Mouse (Mus musculus) embryonic facial prominence, embryonic 13.5 days (tissue): ENCODE measurements around the gene Tmem265. TPM values are rescaled to one million over a fixed set of nuclear protein-coding genes. Genes with fewer than 3 reads are reported as not detected.

Experiments used
- ATAC-seq: fragments of 200-750 bp; cut with Nextera tagmentation; 2 replicates; pipeline ENCODE4 v1.8.0; 2017; ENCODE audit warnings: low read depth; ENCODE audit not compliant: insufficient number of reproducible peaks, insufficient read depth, low FRiP score, low TSS enrichment
- H3K27ac ChIP-seq: fragments of 300-500 bp; sonication (generic); 2 replicates; pipeline ENCODE4 v1.5.1; 2015; ENCODE audit warnings: moderate library complexity, mild to moderate bottlenecking, inconsistent platforms
- H3K27me3 ChIP-seq: fragments of 300-500 bp; sonication (generic); 2 replicates; pipeline ENCODE4 v1.6.1; 2015; ENCODE audit warnings: mild to moderate bottlenecking, inconsistent platforms
- H3K36me3 ChIP-seq: fragments of 300-500 bp; sonication (generic); 2 replicates; pipeline ENCODE4 v1.6.1; 2015; ENCODE audit warnings: mild to moderate bottlenecking, inconsistent platforms
- H3K4me1 ChIP-seq: fragments of 300-500 bp; sonication (generic); 2 replicates; pipeline ENCODE4 v1.6.1; 2015; ENCODE audit warnings: inconsistent platforms
- H3K4me2 ChIP-seq: fragments of 300-500 bp; sonication (generic); 2 replicates; pipeline ENCODE4 v1.6.1; 2015; ENCODE audit warnings: moderate library complexity, mild to moderate bottlenecking, inconsistent platforms
- H3K4me3 ChIP-seq: fragments of 300-500 bp; sonication (generic); 2 replicates; pipeline ENCODE4 v1.5.1; 2015; ENCODE audit warnings: mild to moderate bottlenecking, inconsistent platforms
- H3K9ac ChIP-seq: fragments of 300-500 bp; sonication (generic); 2 replicates; pipeline ENCODE4 v1.6.1; 2015; ENCODE audit warnings: mild to moderate bottlenecking, inconsistent platforms
- H3K9me3 ChIP-seq: fragments of 300-500 bp; sonication (generic); 2 replicates; pipeline ENCODE4 v1.6.1; 2016; ENCODE audit warnings: inconsistent platforms
- WGBS: fragments of 180-500 bp; shearing (Covaris S2); methylation state at CpG from one replicate; pipeline ENCODE4 v1.1.7; 2015; ENCODE audit warnings: mixed read lengths; 5-methylcytosine and 5-hydroxymethylcytosine counted together
- polyA plus RNA-seq: library from polyadenylated mRNA; unstranded; fragments of >200 nt; fragmentation: Nextera tagmentation; extraction: Ambion mirVana; gene quantifications from 2 replicates; pipeline ENCODE4 v1.2.1, GENCODE M21; 2015

Gene Tmem265
- 7.0 and 8.1 TPM in 2 replicates for polyA plus RNA-seq

DNA sequence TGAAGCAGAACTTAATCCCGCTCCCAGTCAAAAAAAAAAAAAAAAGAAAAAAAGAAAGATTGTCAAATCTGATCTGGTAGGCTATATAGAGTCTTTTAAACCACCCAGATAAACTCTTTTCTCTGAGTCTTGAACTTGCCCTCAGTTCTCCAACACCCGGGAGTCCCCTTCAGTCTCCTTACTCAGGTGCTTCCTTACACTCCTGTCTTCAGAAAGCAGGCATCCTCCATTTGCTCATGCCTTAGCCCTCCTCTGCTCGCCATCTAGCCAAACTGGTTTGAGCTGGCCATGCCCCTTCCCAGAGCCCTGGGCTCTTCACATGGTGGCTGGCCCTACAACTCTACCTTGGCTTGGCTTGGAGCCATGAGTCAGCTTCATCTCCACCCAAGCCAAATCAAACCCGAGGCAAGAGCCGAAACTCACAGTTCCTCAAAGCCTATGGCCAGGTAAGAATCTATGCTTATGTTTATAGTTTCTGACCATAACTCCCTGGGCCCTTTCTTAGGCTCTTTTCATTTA lies at the start of gene Tmem265:
Gene Tmem265 (plus strand): TSS at position 51 of the 519 bp plus-strand sequence.
- no peak for ATAC-seq
- Histone ChIP-seq H3K36me3 (peaks cover 80% of the 10 kb centered on the region), H3K27me3 (no peaks in the 10 kb centered on the region), H3K4me3 (no peak within 1 kb of the TSS), H3K9ac (no peak within 1 kb of the TSS), H3K4me1 (peaks cover 4% of the 10 kb centered on the region; the same call in 1 of the 2 replicates), H3K4me2 (no peak within 1 kb of the TSS), H3K27ac (peak within 1 kb of the TSS; percentile 33; the same call in 1 of the 2 replicates), H3K9me3 (no peaks in the 10 kb centered on the region)
- WGBS = 85% methylated on average over 5 of the region's 5 CpGs

DNA sequence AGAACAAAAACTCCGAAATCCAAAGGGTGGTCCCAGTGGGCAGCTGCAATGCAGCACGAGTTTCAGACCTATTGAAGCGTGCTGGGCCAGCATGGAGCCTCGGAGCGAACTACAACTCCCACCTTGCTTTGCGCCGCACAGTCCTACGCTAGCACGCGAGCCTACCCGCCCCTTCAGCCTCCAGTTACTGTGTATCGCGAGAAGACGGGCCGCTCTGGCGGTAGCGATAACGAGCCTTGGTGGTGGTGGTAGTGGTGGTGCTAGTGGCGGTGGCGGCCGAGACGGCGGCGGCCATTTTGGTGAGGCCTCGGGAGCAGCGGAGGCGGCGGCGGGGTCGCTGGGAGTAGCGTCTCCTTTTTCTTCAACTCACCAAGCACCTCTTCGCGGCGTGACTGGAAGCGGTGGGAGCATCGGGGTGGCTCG lies 49.4 kb upstream of the Tmem265 start, which contains the start of gene Srcap:
Gene Srcap (plus strand): TSS at position 176 of the 423 bp plus-strand sequence.
- peak within 1 kb of the TSS; percentile 64 for H3K4me2 ChIP-seq
- peak; percentile 98 for ATAC-seq
- whole genome bisulfite sequencing = under 1% methylated on average over 37 of the region's 37 CpGs

DNA sequence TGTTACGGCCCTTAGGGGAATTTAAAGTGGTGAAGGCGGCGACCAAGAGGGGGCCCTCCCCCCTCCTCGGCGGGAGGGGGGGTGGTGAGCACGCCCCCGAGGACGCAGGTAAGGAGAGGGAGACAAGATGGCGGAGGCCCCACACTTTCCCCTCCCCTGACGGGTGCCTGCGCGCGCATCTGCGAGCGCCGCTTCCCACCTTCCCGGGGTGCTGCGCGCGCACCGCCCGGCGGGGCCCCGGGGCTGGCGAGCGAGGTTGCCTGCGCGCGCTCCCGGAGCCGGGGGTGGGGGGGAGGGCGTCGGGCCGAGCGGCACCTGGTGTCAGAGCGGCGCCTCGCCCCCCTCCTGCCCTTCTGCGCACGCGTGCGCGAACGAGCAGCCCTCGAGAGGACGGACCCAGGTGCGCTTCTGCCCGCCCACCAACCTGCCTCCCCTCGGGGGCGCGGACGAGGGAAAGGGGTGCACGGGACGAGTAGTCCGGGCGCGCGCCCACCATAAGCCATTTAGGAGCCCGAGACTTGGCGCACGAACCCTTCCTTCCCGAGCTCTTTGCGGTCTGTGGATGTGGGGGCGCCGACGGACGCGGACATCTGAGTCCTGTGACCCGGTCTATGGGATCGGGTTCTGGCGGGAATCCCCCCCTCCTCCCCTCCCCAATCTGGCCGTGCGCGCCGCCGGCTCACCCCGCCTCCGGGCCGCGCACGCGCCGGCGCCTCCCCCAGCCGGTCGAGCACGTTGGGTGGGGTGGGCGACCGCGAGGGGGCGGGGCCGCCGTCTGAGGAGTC lies 48.8 kb upstream of the Tmem265 start:
- H3K9me3 ChIP-seq = no peaks in the 10 kb centered on the region
- H3K9ac ChIP-seq = peak overlapping the region; percentile 86
- peak overlapping the region; percentile 77 for H3K4me3 ChIP-seq
- peaks cover 25% of the 10 kb centered on the region for H3K36me3 ChIP-seq
- H3K27ac ChIP-seq = peak overlapping the region; percentile 98
- H3K4me2 ChIP-seq = peak overlapping the region; percentile 64
- ATAC-seq = peak; percentile 80
- no peaks in the 10 kb centered on the region for H3K27me3 ChIP-seq
- H3K4me1 ChIP-seq = peaks cover 15% of the 10 kb centered on the region
- under 1% methylated on average over 92 of the region's 93 CpGs for WGBS

More for the DNA sequence above, 49.4 kb upstream of the Tmem265 start, which contains the start of gene Srcap:
- H3K9me3 ChIP-seq = no peaks in the 10 kb centered on the region
- peak within 1 kb of the TSS; percentile 86 for H3K9ac ChIP-seq
- peak within 1 kb of the TSS; percentile 77 for H3K4me3 ChIP-seq
- H3K4me1 ChIP-seq = peaks cover 15% of the 10 kb centered on the region
- peak within 1 kb of the TSS; percentile 98 for H3K27ac ChIP-seq
- H3K36me3 ChIP-seq = peaks cover 19% of the 10 kb centered on the region
- H3K27me3 ChIP-seq = no peaks in the 10 kb centered on the region

DNA sequence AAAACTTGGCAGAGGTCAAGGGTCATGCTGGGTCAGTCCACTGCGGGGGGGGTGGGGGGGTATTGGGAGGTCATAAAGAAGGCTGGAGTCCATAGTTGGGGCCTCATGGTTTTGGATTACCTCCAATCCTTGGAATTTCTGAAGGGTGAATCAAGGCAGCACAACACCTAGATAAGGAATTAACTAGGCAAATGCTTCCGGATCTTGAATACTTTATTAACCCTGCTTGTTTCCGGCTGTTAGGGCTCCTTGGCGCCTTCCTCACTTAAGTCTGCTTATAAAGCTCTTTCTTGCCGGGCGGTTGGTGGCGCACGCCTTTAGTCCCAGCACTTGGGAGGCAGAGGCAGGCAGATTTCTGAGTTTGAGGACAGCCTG lies 48.2 kb upstream of the Tmem265 start:
- H3K4me2 ChIP-seq = peak overlapping the region; percentile 64
- H3K27ac ChIP-seq = peak overlapping the region; percentile 98
- H3K27me3 ChIP-seq = no peaks in the 10 kb centered on the region
- no peak for ATAC-seq
- 34% methylated on average over 8 of the region's 8 CpGs for WGBS
- H3K4me1 ChIP-seq = peaks cover 15% of the 10 kb centered on the region
- H3K4me3 ChIP-seq = peak overlapping the region; percentile 77
- H3K9me3 ChIP-seq = no peaks in the 10 kb centered on the region
- peaks cover 31% of the 10 kb centered on the region for H3K36me3 ChIP-seq
- H3K9ac ChIP-seq = peak overlapping the region; percentile 86

DNA sequence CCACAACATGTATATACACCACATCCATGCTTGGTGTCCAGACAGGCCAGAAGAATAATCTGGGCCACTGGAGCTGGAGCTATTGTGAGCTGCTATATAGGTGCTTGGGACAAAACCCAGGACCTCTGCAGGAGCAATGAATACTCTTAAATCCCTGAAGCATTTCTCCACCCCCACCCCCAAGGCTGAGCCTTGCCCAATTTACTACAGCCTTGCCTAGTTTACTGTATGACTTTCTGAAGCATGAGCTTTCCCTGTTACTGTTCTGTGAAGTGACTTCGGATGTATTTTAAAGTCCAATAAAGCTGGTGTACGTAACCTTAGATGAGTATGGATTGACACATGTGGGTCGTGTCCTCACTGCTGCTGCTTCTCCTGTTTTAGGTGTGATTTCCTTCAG lies 47.4 kb upstream of the Tmem265 start:
- H3K9me3 ChIP-seq = no peaks in the 10 kb centered on the region
- H3K36me3 ChIP-seq = peaks cover 39% of the 10 kb centered on the region
- H3K27me3 ChIP-seq = no peaks in the 10 kb centered on the region
- peak overlapping the region; percentile 64 for H3K4me2 ChIP-seq
- no peak overlapping the region for H3K27ac ChIP-seq
- H3K4me3 ChIP-seq = peak overlapping the region; percentile 77
- whole genome bisulfite sequencing = 78% methylated on average over 3 of the region's 3 CpGs
- peaks cover 15% of the 10 kb centered on the region for H3K4me1 ChIP-seq
- no peak for ATAC-seq
- H3K9ac ChIP-seq = peak overlapping the region; percentile 36; the same call in 1 of the 2 replicates

DNA sequence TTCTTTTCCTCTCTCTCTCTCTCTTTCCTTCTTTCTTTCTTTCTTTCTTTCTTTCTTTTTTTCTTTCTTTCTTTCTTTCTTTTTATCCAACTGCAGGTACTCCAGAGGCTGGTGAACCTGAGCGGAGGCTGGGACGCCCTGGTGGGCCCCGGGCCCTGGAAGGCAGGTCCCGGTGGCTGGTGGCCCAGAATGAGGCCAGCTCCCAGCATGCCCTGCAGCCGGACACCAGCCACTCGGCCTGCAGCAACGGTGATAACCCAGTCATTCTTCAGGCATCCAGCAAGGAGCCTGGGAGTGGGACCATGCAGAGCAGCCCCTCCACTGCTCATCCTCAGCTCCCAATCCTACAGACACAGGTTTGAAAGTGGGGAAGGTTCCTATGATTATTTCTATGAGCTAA lies 45.3 kb upstream of the Tmem265 start:
- WGBS = 92% methylated on average over 7 of the region's 7 CpGs

DNA sequence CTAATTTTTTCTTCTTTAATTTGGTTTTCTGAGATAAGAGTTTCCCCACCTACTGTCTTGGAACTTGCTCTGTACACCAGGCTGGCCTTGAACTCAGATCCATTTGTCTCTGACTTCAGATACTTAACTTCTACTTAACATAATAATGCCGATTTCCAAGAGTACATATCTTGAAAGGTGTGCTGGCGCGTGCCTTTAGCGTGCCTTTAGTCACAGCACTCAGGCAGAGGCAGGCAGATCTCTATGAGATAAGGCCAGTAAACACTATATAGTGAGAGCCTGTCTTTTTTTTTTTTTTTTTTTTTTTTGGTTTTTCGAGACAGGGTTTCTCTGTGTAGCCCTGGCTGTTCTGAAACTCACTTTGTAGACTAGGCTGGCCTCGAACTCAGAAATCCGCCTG lies 44.8 kb upstream of the Tmem265 start:
- no peaks in the 10 kb centered on the region for H3K9me3 ChIP-seq
- no peak overlapping the region for H3K27ac ChIP-seq
- no peak for ATAC-seq
- 91% methylated on average over 7 of the region's 7 CpGs for WGBS
- H3K9ac ChIP-seq = no peak overlapping the region
- H3K36me3 ChIP-seq = peaks cover 62% of the 10 kb centered on the region
- no peaks in the 10 kb centered on the region for H3K27me3 ChIP-seq
- H3K4me1 ChIP-seq = peaks cover 11% of the 10 kb centered on the region
- H3K4me2 ChIP-seq = no peak overlapping the region
- H3K4me3 ChIP-seq = no peak overlapping the region

More for the DNA sequence above, 45.3 kb upstream of the Tmem265 start:
- ATAC-seq = no peak
- no peaks in the 10 kb centered on the region for H3K9me3 ChIP-seq
- H3K4me1 ChIP-seq = peaks cover 15% of the 10 kb centered on the region
- H3K36me3 ChIP-seq = peaks cover 57% of the 10 kb centered on the region
- no peak overlapping the region for H3K9ac ChIP-seq
- no peak overlapping the region for H3K4me3 ChIP-seq
- H3K27me3 ChIP-seq = no peaks in the 10 kb centered on the region
- no peak overlapping the region for H3K4me2 ChIP-seq
- no peak overlapping the region for H3K27ac ChIP-seq

DNA sequence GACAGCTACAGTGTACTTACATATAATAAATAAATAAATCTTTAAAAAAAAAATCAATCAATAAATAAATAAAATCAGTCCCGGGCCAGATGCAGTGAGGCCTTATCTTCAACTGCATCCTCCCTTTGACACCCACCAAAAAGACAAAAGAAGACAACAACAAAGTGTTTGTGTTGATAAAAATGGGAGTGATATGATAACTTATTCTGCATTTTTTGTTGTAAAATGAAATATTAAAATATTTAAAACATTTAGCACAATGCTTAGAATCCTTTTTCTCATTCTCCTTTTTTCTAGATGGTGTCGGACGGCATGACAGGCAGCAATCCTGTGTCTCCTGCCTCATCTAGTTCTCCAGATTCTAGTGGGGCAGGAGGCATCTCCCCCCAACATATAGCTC lies 41.9 kb upstream of the Tmem265 start, which contains the start of gene Gm42715:
Gene Gm42715 (plus strand): TSS at position 301 of the 400 bp plus-strand sequence.
- WGBS = 89% methylated on average over 3 of the region's 3 CpGs
- Histone ChIP-seq H3K27ac (no peak within 1 kb of the TSS), H3K9ac (no peak within 1 kb of the TSS), H3K27me3 (no peaks in the 10 kb centered on the region), H3K4me3 (no peak within 1 kb of the TSS), H3K4me1 (no peaks in the 10 kb centered on the region), H3K9me3 (no peaks in the 10 kb centered on the region), H3K36me3 (peaks cover 85% of the 10 kb centered on the region), H3K4me2 (no peak within 1 kb of the TSS)
- ATAC-seq = no peak

DNA sequence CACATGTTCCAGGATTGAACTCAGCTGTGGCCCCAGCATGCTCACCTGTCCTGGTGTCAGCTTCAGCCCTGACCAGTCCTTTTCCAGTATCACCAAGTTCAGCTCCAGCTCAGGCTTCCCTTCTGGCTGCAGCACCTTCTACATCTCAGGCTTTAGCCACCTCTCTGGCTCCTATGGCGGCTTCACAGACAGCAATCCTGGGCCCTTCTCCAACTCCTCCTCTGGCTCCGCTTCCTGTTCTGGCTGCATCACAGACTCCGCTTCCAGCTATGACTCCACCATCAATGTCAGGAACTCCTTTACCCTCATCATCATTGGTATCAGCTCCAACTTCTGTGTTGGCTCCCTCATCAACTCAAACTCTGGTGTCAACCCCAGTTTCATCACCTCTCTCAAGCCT lies 19.5 kb upstream of the Tmem265 start:
- Histone ChIP-seq H3K4me1 (no peaks in the 10 kb centered on the region), H3K9ac (no peak overlapping the region), H3K36me3 (peaks cover 95% of the 10 kb centered on the region), H3K9me3 (no peaks in the 10 kb centered on the region), H3K4me3 (no peak overlapping the region), H3K27ac (no peak overlapping the region), H3K27me3 (no peaks in the 10 kb centered on the region), H3K4me2 (no peak overlapping the region)
- ATAC-seq = no peak
- WGBS = 93% methylated on average over 3 of the region's 3 CpGs

DNA sequence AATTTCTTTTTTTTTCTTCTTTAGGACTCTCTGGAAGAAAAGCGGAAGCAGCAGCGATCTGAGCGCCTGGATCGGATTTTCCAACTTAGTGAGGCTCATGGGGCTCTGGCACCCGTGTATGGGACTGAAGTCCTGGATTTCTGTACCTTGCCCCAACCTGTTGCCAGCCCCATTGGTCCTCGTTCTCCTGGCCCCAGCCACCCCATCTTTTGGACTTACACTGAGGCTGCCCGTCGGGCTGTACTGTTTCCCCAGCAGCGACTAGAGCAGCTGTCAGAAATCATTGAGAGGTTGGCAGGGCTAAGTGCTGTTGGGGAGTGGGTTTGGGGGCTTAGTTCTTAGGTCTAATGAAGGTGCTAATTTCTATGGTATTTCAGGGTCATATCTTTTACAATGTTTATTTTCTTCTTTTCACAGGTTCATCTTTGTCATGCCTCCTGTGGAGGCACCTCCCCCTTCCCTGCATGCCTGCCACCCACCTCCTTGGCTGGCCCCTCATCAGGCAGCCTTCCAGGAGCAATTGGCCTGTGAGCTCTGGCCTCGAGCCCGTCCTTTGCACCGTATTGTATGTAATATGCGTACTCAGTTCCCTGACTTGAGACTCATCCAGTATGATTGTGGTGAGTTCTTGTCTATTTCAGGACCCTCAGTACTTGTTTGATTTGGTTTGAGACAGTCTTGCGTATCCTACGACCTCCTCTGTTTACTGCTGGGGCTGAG lies 11.9 kb upstream of the Tmem265 start:
- Histone ChIP-seq H3K36me3 (peaks cover 80% of the 10 kb centered on the region), H3K27ac (no peak overlapping the region), H3K4me1 (no peaks in the 10 kb centered on the region), H3K9ac (no peak overlapping the region), H3K27me3 (no peaks in the 10 kb centered on the region), H3K9me3 (no peaks in the 10 kb centered on the region), H3K4me3 (no peak overlapping the region), H3K4me2 (no peak overlapping the region)
- 92% methylated on average over 15 of the region's 15 CpGs for WGBS
- ATAC-seq = no peak

DNA sequence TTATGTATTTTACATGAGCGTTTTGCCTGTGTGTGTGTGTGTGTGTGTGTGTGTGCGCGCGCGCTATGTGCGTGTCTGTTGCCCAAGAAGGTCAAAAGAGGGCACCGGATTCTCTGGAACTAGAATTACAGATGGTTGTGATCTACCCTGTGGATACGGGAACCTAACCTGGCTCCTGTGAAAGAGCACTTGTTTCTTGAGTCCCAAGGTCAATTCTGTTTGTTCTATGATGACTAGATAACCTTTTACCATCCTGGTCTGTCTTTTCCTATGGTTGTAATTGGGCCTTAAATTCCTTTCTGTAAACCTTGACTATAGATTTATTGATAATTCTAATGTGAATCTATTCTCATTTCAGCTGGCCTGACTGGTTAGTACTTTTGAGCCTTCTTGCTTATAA lies 9.6 kb upstream of the Tmem265 start:
- H3K4me3 ChIP-seq = no peak overlapping the region
- 93% methylated on average over 8 of the region's 8 CpGs for WGBS

More for the DNA sequence above, 9.6 kb upstream of the Tmem265 start:
- Histone ChIP-seq H3K4me1 (no peaks in the 10 kb centered on the region), H3K36me3 (peaks cover 82% of the 10 kb centered on the region), H3K4me2 (no peak overlapping the region), H3K27me3 (no peaks in the 10 kb centered on the region), H3K9ac (no peak overlapping the region), H3K27ac (no peak overlapping the region), H3K9me3 (no peaks in the 10 kb centered on the region)
- ATAC-seq = no peak
